Mouse (Mus musculus): ENCODE measurements around the gene Magea4.

Magea4 gene

DNA sequence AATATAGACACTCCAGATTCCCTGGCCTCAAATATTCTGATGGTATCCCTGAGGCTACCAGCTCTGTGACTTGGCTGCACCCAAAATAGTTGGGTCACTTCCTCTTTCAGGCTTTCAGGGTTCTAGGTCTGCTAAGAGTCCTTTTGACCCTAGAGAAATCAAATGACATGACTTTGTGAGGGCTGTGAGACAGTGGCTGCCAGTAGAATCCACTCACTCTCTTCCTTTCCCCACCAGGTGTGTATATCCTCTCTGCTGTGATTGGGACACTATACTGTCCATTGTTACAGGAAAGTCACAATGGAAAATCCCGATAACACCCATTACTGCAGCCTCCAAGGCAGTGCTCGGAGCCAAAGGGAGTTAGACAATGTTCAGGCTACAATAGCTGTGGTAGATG is at the start of gene Magea4:
Gene Magea4 (plus strand): TSS at position 301 of the 400 bp plus-strand sequence.
- no peak for DNase-seq (ENCODE audit: extremely low spot score)

DNA sequence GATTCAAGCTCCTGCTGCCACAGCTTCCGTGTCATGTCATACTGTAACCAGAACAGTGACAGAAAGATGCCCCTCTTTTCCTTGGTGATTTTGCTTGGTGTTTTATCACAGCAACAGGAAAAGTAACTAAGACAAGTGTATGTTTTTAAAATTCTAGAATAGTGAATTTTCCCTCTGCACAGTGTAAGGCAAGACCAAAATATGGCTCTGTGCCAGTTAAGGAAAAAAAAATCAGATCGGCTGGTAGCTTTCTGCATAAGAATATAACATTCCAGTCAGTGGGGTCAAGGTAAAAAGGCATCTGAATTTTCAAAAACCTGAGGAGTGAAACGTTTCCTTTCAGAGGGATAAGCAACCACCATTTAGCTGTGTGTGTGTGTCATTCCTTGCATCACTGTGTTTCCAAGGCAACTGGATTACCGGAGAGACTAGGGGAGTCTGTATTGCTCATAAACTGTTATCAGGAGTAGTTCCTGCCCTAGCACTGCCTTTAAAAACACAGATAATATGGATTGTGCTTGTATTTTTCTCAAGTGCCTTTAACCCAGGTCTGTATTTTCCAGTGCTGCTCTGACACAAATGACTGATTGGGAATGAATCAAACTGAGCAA is 18.8 kb upstream of the Magea4 start:
- DNase-seq (ENCODE audit: extremely low spot score) = no peak

DNA sequence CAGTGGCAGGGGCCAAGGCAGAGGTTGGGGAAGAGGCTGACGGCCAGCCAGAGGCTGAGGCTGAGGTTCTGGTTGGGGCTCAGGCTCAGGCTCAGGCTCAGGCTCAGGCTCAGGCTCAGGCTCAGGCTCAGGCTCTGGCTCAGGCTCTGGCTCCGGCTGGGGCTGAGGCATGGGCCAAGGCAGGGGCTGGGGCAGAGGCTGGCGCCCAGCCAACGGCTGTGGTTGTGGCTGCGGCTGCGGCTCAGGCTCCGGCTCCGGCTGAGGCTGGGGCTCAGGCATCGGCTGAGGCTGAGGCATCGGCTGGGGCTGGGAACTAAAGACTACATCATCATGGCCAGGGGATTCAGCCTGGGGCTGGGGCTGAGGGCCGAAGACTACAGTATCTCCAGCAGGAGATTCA is 48.8 kb downstream of the Magea4 start:
- DNase-seq (ENCODE audit: extremely low spot score) = no peak
